Mouse (Mus musculus) left cerebral cortex, postnatal 4 days (tissue): ENCODE data around the gene Pde11a. TPM values are rescaled to one million over a fixed set of nuclear protein-coding genes. Genes with fewer than 3 reads are reported as not detected.

Source experiments
- DNase-seq: peaks from one replicate; pipeline ENCODE4 v3.0.0-alpha.2; 2022
- intact Hi-C: fragments of 180-260 bp; cut with DNase I; formaldehyde crosslinking; loops from one replicate; pipeline ENCODE4 v1.15.1; 2025
- total RNA-seq, 2 experiments: library from RNA; stranded (reverse); gene quantifications; 2 replicates each; pipeline ENCODE4 v1.2.3; 2021

The Pde11a gene
- total RNA-seq, 2 experiments from 2014 or later: 1.4 to 2.2 TPM

DNA sequence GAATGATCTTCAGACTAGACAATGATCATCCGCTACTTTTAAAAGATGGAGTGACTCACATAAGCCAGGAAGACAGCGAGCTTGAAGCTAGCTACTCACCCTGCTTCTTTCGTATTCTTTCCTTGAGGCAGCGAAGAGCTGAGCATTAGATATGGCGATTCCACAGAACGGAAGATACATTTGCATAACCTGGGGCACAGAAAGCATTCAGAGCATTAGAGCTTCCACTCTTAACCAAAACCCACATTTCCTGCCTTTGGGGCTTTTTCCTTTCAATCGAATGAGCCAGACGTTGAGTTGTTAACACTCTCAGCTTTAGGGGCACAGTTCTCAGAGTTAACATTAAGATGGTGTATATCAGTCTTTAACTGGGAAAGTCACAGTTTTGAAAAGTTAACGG, 123.4 kb downstream of the Pde11a start:
- no peak for DNase-seq
- intact Hi-C loops: no loop called here

DNA sequence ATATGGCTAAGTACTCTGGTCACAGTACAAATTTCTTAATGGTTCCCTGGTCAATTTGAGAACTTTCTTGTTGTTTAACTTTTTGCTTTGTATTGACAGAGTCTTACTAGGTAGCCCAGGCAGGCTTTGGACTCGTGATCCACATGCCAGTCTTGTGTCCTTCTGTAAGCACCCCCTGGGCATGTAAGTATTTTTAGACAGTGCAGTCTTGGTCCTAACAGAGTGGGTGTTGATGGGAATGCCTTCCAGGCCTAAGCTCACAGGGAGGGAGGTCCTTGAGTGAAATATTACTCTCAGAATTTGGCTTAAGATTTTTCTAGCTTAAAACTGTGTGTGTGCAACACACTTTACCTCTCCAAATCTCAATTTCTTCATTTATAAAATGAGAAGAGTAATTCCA, 153.4 kb downstream of the Pde11a start:
- DNase-seq: no peak
- intact Hi-C loops: no loop called here

DNA sequence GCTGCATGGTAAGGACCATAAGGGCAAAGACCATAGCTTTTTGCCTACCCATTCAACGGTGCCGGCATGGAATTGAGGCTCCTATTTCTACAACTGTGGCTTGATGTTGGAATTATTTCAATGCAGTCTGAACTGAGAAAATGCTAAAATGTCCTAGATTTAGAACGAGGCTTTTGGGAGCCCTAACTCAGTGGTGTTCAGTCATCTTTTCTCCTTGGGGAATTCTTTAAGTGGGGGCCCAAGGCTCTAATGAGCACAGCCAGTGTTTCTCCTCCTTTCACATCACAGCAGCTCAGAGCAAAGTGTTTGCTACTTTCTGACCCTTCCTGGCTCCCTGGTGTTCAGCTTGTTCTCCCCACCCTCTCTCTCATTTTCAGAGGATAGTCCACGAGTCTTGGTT, 175.8 kb downstream of the Pde11a start:
- intact Hi-C loops: no loop called here

DNA sequence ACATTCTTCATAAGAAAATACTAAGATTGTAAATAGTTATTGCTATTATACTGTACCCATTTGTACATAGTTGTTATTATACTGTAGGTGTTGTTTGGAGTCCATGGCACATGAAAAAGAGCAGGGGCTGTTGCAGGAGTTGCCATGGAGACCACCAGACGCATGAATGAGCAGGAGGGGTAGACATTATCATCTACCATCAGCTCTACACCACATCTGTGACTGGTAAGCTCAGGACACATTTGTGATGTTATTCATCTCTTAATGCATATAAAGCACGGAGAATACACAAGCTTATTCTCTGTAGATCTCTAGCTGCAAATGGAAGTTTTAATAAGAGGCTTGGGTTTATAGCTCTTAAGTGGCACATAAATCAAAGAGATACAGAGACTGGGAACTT, 179.6 kb downstream of the Pde11a start:
- DNase-seq: no peak
- intact Hi-C loops: no loop called here

More for the DNA sequence above, 175.8 kb downstream of the Pde11a start:
- no peak for DNase-seq

DNA sequence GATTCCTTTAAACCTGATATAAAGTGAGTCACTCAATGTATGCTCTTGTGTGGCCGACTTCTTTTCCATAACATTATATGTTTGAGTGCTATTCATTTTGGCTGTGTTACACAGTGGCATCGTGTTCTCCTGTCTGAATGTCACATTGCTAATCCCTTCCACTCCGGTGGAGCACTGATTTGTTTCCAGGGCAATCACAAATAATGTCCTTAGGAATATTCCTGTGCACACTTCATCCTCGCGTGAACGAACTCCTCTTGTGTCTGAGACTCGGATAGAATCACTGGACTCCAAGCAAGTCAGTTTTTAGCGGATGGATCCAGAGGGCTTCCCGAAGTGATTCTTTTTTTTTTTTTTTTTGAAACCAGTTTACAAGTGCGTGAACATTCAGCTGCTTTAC, 197.4 kb downstream of the Pde11a start:
- intact Hi-C loops: no loop called here
- DNase-seq: no peak

DNA sequence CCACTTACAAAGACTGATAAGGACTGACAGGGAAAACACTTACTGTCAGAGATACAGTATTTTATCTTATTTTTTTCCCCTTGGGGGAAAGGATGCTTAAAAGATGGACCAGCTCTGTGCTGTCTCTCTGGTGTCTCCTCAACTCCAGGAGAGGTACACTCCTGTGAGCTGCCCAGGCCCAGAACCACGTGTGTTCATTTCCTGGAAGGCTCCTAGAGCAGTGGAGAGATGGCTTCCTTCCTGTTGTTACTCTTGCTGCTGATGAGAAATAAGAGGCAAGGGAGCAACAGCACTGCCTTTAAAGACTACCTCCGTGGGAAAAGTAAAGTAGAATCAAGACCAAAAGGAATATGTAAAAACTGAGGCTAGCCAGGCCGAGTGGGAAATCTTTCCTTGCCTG, 205.6 kb downstream of the Pde11a start:
- no peak for DNase-seq
- intact Hi-C loops: loop anchor here (10.0 kb wide), 1 partner anchor 482 kb away; no protein-coding TSS in a partner anchor

DNA sequence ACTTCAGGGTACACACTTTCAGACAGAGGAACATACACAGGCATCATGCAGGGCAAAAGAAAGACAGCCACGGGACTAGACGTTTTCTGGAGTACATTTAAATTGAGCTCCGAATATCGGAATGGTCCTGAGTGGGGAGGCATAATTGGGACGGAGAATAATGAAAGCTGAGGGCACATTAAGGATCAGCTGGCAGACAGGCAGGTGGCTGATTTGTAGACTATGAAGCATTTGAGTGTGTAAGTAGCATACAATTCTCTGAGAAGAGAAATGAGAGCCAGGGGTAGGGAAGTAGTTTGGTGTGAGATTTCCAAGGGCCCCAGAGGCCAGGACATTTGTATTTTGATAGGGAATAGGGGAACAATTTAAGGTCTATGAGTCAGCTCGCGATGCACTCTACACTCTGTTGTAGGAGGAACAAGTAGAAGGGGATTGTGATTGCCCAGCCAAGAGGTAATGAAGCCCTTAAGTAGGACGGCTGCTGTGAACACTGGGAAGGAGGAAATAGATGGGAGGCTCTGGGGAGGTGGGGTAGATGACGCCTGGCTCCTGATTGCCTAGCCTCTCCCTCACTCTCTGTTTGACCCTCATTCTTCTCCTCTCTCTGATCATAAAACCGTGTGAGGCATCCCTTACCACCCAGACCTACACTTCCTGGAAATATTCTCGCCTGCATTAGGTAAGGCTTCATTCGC, 208.5 kb downstream of the Pde11a start:
- no peak for DNase-seq
- intact Hi-C loops: loop anchor here (10.0 kb wide), 1 partner anchor 485 kb away; no protein-coding TSS in a partner anchor

DNA sequence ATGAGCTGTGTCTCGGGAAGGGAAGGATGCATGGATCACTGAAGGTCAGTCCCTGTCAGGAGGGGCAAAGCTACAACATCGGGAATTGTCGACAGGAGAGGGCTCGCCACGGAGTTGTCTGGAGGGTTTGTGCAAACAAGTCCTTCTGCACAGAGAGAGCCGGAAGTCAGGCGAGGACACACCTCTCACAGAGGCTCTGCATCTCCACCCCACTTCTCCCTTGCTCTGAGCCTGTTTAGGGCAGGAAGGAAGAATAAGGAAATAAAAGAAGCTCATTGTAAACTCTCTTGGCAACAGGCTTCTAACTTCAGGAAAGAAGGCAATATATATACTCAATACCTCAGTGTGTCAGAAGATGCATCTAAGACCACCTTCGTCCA, 209.5 kb downstream of the Pde11a start:
- intact Hi-C loops: no loop called here

DNA sequence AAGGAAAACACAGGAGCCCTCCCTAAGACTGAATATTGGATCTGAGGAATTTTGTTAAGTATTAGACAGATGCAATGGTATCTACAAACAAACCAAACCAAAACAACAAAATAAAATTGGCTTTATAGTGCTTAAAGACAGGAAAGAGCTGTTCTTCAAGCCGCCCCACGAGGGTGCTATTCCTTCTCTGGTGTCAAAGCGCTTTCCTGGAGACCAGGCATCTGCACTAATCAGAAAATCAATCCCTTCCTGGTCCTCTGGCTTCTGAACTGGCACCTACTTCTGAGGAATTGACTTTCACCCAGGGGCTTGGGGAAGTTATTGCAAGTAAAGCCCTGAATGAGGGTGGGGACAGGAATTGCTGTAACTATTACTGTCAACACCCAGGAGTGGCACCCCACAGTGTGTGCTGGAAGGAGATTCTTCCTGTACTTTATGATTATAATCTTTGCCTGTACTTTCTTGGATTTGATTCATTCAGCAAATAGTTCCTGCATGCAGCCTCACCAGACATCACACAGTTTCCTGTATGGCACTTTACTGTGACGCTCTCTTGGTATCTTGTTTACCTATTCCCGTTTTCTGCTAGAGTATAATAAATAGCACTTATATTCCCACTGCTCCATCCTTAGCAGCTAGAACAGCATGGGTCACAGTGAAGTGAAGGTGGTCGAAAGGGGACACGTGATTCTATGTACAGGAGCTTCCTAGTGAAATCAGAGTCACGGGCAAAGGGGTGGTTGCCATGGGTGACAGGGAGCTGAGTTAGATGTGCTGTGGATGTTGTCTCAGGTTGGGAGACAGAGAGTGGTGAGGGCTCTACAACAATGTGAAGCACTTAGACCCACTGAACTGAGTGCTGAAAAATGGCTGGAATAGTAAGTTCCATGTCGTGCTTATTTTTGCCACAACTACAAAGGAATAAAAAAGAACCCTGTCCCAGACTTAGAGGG, 210.2 kb downstream of the Pde11a start:
- DNase-seq: peak; percentile 33
- intact Hi-C loops: no loop called here

More for the DNA sequence above, 209.5 kb downstream of the Pde11a start:
- no peak for DNase-seq

DNA sequence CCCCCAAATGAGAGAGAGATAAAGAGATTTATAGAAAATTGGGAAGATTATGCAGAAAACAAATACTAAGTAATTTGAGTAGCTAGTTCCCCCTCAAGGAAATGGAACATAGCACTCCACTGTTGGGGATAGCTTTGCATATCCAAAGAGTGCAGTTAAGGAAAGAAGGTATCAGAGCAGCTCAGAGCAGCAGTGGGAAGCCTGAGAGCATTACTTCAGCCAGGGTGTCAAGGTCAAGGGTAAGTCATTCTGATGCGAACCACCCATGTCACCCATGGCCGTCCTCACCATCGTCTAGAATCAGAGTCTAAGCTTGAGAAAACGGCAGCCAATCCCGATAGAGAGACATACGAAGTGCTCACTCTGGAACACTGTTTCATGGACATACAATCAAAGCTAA, 211.9 kb downstream of the Pde11a start:
- intact Hi-C loops: no loop called here
- DNase-seq: no peak

DNA sequence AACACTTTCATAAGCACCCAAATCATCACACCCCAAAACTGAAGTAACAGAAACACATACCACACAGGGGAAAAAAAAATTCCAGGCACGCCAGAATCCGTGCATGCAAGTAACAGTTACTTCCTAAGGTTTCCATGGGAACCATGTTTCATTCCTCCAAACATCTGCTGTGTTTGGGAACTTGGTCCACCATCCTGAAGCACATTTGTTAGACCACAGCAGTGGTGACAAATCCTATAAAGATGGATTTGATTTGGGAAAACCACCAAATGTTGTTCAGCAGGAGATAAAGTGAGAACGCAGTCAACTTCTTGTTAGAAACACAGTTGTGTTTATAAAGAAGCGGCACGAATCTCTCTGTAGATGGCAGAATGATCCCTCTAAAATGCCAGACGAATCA, 213.8 kb downstream of the Pde11a start:
- intact Hi-C loops: no loop called here
- DNase-seq: no peak

DNA sequence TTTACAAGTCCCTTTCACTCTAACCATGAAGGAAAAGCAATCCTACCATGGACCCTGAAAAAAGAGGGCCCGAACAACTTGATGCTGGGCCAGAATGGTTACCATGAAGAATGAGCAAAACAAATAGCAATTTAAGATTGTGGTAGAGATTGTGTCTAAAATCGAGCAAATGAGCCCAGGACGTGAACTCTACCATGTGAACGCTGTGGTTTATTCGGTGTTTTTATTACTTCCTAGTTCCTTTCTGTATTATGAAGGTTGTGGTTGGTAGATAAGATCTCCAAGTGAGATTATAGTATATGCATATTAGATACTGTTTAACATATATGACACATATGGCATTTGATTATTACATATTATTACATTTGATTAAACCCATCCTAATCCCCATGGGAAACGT, 216.4 kb downstream of the Pde11a start:
- intact Hi-C loops: no loop called here
- DNase-seq: no peak

DNA sequence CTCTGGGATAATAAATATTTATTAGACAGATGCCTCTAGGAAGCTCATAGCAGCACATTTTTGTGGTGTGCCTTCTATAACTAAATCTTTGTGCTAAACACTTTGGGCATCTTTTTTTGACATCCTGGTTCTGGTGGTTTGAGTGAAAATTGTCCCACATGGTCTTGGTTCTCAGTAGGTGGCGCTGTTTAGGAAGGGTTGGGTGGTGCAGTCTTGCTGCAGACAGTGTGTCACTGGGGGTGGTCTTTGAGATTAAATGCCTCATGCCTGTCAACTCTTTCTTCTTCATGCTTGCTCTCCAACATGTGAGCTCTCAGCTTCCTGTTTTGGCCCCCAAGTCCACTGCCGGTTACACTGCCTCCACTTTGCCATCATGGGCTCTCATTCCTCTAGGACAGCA, 218.7 kb downstream of the Pde11a start:
- DNase-seq: no peak
- intact Hi-C loops: loop anchor here (5.0 kb wide), 1 partner anchor 242 kb away; the partner anchor contains the start of gene Cyct

DNA sequence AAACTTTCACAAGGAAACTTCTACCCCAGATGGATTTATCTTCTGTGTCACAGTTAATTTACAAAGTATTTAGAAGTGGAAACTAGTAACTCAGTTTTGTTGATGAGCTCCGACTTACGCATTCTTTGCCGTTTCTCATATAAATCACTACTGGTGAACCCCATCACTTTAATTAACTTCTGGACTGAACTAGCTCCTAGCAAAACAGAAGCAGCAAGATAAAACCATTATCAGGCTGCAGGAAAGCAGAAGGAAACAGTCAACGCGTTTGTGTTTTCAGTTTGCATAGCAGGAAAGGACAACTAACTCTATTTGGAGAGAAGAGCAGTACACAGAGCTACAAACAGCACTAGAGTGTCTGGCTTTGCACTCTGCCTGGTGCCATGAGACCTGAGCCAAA, 220.1 kb downstream of the Pde11a start:
- intact Hi-C loops: loop anchor here (5.0 kb wide), 1 partner anchor 244 kb away; the partner anchor contains the start of gene Cyct

DNA sequence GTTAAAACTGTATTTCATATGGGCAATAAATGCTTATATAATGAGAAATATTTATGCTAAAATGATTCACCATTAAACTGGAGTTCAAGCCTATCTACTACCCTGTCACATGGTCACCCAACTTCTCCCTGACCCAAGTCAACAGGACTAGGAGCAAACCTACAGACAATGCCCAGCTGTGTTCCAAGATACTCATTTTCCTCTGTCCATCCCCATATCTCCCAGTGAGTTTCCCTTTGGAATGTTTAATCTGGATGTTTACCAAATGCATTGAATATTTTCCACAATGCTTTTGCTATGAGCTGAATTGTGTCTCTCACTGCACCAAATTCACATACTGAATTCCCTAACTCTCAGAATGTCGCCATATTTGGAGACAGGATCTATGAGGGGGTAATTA, 221.4 kb downstream of the Pde11a start:
- DNase-seq: no peak
- intact Hi-C loops: loop anchor here (5.0 kb wide), 1 partner anchor 245 kb away; the partner anchor contains the start of gene Cyct

More for the DNA sequence above, 220.1 kb downstream of the Pde11a start:
- no peak for DNase-seq

DNA sequence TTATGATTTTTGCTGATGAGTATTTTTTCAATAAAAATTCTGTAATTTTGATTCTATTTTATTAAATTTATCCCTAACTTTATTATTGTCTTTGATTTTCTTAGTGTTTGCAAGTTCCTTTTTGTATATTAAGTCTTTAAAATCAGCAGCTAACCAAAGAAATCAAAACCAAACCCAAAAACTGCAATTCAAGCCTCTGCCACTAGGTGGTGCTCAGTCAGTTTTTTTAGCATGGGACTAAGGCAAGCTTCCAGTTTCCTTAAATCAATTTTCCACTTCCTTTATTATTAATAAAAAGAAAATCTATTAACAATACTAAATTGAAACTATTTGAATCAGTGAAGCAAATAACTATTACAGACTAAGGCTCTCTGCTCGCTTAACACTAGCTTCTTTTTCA, 222.9 kb downstream of the Pde11a start:
- DNase-seq: peak; percentile 54
- intact Hi-C loops: loop anchor here (5.0 kb wide), 1 partner anchor 247 kb away; the partner anchor contains the start of gene Cyct

DNA sequence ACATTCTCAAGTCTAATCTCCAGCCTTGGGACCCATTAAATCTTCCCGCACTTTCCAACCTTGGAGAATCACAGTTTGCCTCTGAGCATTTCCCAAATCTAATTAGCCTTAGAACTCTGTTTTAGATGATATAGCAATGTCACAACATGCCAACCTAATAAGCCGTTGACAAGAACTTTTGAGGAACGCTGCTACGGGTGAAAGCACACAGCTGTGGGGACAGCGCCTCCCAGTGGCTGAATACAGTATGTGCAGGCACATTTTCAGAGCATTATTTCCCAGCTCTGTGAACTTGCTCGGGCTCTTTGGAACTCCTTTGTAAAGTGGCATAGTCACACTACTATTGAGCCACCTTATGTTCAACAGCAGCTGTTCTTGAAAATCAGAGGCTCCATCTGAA, 223.8 kb downstream of the Pde11a start:
- intact Hi-C loops: loop anchor here (5.0 kb wide), 1 partner anchor 248 kb away; the partner anchor contains the start of gene Cyct
- peak; percentile 23 for DNase-seq

DNA sequence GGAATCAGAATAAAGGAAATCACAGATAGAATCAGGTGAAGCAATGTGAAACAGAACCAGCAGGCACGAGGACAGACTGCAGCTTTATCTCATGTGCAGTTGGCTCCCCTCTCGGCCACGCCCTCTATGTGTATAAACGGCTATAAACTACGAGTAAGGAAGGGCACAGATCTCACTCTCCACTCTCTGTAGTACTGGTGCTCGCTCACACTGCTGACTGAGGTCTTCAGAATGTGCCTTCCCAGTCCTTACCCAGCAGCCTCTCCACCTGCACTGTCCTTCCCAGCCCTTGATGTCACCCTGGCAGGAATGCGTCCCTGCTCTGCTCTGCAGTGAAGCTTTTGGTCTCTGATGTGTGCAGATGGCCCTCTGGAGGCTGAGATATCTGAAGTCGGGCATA, 228.9 kb downstream of the Pde11a start:
- no peak for DNase-seq
- intact Hi-C loops: loop anchor here (10.0 kb wide), 2 partner anchors 505 to 1415 kb away; partner anchors contain the start of genes Hoxd10 and Hoxd9

DNA sequence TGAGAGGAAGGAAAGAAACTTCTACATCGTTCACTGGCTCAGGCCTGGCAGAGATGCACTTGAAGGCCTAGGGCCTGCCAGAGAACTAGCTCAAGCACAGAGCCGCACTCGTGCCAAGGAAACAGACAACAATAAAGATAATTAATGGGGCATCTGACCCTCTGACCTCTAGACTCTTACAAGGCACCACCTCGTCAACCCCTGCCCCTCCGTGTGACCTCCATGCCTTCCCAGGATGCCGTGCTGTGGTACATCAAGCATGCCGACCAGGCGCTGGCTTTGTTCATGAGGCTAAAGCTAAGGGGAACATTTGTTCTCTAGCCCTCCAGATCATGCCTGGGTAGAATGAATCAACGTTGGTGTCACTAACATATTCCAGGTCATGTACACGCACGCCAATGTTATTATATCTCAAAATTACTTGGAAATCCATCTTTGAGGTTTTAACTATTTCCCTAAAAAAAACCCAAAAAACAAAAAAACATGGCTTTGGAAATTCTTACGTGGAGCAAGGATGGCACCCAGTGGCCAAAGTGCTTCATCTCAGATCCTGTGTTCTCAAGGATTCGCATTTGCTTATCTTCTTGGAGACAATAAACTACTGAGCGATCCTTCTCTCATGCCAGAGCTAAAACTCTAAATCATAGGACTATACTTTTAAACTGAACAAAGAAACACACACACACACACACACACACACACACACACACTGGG, 236.5 kb downstream of the Pde11a start:
- intact Hi-C loops: loop anchor here (10.0 kb wide), 2 partner anchors 497 to 1407 kb away; partner anchors contain the start of genes Hoxd10 and Hoxd9
- peak; percentile 30 for DNase-seq

DNA sequence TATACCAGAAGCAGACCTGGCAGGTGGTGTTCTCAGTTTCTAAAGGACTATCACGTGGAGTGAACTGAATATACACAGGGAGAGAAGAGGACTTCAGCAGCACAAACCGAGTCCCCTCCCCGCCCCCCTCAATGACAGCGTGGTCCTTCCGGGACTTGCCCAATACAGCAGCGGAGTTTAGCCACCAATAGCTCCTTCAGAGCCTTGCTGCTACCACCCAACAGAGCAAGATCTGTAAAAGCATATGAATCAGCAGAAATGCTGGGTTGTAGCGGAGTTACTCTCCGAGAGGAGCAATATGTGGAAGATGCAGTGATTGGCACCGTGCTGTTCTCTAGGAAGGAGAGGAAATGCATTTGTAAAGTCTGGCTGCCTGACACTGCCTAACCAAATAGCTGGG, 238.0 kb downstream of the Pde11a start:
- DNase-seq: no peak
- intact Hi-C loops: loop anchor here (10.0 kb wide), 2 partner anchors 496 to 1406 kb away; partner anchors contain the start of genes Hoxd10 and Hoxd9
